Mouse (Mus musculus) kidney, postnatal 25 days (tissue): Measurements from ENCODE around the gene Parva.

Experiments used
- DNase-seq, 2 experiments: peaks; one replicate each; pipeline ENCODE4 v3.0.0; 2021; ENCODE audit warnings: mixed read lengths in 2 of 2

Gene Parva

DNA sequence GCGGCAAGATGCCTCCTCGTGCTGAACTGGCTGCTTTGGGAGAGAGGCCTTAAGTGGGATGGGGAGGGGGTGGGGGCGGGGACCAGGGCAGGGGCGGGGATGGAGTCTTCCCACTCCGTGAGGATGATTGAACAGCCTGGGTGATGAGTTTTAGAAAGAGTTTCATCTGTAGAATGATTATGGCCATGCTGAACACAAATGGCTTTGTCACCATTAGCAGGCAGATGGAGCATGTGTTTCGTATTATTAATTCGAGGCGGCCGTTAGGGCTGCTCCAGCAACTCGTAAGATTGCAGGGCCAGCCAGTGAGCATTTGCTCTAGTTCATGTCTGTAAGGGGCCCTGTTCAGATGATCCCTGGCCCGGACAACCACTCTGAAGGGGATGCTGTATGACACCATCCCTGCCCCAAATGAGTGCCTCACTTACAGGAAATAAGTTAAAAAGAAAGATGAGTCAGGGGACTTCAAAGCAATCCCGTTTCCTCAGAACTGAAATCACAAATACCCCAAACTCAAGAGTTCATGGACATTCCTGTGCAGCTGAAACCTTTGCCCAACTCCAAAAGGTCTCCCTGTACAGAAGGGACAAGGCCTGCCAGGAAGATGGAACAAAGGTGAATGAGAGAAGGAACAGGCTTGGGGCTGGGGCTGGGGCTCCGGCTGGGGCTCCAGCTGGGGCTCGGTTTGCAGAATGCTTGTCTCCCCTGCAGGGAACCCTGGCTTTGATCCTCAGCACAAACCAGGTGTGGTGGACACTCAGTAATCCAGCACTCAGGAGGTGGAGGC is 46.5 kb downstream of the Parva start:
- DNase-seq, result peak; percentile 47 to 73

DNA sequence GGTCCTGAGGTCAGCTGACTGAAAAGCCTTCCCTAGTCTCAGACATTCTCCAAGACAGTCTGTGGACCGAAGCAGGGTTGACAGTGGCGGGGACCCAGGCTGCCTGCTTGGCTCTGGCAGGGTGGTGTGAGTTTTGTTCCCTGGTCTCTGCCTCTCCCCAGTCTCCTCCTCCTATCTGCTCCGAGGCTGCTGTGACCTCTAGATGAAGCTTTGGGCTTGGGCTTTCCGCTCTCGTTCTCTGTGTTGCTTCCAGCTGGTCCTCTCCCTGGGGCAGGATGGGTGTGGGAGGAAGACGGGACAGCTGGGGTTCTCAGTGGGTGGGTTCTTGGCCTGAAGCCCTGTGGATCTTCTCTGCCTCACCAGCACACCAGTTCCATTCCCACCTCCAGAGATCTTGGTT is 51.8 kb downstream of the Parva start:
- DNase-seq, result peak; percentile 58 to 79

- DNase-seq, result peak in 1 of 2 experiments; percentile 41
Measured at GRCm38 (mm10) chr7:112481031-112481430, 53.7 kb downstream of the Parva start.

DNA sequence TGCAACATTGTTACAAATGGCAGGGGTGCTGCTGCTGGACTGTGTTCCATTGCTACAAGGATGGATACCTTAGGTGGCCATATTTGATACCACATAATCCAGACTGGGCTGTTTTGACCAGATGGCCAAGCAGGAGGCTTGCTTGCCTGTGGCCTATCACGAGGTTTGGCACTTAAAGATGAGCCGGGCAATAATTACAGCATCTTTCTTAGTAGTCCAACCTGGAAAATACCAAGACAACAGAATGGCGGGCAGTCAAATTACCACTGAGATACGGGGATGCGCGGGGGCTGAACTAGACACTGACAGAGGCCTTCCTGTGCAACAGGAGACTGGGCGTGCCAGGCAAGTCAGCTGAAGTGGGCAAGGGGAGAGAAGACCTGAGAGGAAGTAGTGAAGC is 55.3 kb downstream of the Parva start:
- DNase-seq, result peak in 1 of 2 experiments; percentile 20

DNA sequence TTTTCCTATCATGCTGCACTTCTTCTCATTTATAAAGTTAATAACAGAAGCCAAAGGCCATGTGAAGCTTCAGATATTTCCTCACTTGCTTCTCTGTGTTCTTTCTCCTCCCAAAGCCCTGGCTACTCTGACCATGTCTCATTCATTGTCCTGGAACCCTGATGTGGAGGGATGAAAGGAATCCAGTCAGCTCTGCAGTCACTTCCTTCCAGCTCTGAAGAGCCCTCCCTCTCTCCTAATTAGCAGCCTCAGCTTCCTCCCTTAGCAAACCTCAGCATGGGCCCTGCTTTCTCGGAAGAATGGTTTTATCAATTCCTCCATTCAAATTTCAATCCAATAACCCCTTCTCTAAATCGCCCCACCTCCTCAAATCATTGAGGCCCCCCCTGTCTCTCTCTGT is 56.1 kb downstream of the Parva start:
- no peak for DNase-seq

DNA sequence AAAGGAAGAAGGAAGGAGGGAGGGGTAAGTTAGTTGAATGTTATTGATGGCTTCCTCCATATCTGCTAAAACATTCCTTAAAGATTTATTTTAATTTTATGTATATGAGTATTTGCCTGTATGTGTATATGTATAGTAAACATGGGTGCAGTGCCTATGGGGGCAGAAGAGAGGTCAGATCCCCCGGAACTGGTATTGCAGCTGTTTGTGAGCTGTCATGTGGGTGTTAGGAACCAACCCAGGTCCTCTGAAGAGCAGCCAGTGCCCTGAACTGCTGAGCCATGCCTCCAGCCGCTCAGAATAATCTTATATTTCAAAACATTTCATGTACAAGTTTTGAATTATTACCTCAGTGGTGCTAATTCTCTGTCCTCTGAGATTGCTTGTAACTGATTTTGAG is 63.5 kb downstream of the Parva start:
- no peak for DNase-seq

DNA sequence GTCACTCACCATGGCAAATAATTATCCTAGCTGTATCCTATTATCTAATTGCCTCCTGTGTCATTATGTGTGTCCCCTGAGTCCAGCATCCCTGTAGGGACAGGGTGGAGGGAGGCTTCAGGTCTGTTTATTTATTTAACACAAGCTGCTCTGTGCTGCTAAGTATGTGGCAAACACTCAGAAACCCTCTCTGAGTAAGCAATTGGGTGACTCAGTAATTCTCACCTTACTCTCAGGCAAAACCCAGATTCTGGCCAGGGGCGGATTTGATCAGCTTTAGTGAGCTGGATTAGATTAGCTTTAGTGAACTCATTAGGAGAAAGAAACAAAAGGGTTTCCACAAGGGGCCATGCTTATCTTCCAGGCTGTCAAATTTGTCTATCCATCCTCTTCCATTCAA is 64.4 kb downstream of the Parva start:
- DNase-seq, result no peak

DNA sequence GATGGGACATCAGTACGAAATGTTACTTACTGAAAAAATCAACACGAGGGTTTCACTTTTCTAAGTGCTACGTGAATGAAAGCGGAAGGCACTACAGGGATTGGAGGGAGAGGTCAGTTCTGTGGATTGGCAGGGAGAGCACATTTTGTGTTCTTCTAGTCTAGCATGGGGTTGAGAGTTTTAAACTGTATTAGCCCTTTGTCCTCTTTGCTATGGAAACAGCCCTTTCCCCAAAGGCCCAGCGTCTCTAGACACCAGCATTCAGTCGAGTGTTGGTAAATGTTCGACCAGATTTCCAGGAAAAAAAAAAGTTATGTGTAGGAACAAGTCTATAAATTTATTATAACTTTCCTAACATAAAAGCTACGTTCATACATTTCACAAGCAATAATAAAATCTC is 68.6 kb downstream of the Parva start:
- peak; percentile 11 to 61 for DNase-seq

GRCm38 (mm10) chr7:112496921-112497320 is 69.6 kb downstream of the Parva start:
- no peak for DNase-seq

DNA sequence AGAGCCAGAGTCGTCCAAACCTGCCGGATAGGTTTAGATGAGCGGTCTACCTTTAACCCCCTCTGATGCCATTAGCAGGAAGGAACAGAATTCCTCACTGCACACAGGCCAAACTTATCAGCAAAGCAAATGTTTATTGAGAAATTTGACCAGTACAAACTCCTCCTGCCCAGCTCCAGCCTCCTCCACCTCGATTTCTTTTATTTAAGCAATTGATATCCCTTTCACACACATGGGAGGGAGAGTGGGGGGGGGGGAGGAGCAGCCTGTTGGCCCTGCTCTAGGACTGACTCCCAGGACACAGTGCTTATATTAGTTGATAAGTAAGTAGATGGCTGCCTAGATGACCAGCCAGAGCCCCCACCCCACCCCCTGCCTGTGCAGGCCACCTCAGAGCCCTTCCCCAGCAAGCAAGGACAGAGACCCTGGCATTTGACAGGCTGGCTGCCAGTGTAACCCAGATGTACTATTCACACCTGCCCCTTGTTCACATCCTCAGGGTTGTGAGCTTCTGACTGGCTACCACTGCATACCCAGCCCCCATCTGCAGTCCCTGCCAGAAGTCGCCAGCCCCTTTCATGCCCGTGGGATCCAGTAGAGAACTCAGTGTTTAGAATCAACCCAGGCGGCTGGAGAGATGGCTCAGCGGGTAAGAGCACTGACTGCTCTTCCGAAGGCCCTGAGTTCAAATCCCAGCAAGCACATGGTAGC is 71.4 kb downstream of the Parva start:
- no peak for DNase-seq

GRCm38 (mm10) chr7:112499453-112500133 is 72.3 kb downstream of the Parva start:
- no peak for DNase-seq

DNA sequence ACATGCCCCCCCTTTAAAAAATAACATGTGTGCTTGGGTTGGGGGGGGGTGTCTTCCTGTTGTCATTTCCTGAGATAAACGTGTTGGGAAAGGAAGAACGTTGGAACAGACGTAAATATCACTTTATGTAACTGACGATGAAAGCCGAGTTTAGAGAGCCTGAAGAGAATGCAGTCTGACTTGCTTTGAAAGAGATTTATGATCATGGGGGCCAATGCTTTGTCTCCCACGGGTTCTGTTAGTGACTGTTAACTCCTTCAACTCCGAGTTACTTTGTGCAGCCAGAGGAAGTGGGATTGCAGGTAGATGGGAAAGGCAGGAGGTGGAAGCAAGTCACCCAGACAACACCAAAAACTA is 72.8 kb downstream of the Parva start:
- no peak for DNase-seq

DNA sequence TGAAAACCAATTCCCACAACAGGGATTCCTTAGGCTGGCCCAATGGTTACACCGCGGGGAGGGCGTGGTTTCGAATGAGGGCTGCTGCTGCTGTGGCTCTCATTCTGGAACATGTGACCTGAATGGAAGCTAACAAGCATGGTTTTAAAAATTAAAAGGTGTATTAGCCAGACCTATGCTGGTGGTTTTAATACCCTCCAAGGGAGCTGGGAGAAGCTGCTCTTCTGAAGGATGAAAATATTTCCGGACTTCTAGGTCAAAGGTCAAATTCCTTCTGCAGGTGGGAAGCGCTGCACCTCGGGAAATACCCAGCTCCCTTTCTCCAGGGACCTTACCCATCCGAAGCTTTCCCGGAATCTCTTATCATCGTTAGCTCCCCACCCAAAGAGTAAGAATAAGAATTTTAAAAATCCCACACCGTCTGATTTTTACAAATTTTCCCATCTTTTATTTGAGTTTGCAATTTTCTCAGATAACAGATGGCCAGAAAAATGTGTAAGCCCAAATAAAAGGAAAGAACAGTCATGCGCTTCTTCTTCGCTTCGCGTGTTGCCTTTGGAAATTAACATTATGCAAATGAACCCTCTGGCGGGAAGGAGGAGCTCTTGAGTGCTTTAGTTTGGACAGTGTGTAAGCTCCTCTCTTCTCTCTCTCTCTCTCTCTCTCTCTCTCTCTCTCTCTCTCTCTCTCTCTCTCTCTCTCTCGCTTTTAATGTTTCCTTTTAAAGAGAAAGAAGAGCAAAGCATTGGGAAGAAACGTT is 74.9 kb downstream of the Parva start:
- peak; percentile 38 to 59 for DNase-seq

- DNase-seq, result no peak
Measured at GRCm38 (mm10) chr7:112502845-112503244, 75.5 kb downstream of the Parva start.

DNA sequence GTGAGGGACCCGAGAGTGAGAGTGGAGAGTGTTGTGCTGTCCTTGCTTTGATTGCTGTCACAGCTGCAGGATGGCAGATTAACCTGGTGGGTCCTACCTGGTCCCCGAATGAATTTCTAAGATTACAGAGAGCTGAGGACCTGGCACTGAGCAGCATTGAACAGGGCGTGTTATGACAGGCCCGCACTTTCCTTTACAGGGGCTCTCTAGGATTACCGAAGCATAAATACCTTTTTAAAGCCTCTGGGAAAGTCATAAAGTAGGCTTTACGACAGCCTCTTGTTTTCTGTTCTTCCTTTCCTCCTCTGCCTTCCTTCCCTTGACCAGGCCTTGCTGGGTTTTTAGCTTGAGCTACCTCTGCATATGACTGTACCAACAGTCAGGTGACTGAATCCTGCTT is 76.1 kb downstream of the Parva start:
- DNase-seq, result no peak

GRCm38 (mm10) chr7:112503917-112504316 is 76.6 kb downstream of the Parva start:
- DNase-seq, result no peak

DNA sequence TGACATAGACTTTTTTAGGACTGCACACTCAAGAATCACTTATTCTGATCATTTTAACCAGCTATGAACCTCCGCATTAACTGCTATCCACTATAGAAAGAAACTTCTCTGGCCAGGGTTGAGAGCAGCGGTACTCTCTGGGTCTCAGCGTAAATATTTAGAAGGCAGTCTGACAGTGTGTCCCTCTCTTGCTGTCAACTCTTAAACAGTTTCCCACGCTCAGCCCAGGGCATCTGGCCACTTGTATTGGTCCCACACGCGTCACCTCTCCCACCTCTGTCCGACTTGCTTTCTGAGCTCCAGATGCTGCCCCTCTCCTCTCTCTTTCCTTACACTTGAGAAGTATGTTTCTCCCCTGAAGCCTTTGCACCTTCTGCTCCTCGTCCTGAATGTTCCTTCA is 81.8 kb downstream of the Parva start:
- no peak for DNase-seq

GRCm38 (mm10) chr7:112510336-112511048 is 83.2 kb downstream of the Parva start:
- no peak for DNase-seq

DNA sequence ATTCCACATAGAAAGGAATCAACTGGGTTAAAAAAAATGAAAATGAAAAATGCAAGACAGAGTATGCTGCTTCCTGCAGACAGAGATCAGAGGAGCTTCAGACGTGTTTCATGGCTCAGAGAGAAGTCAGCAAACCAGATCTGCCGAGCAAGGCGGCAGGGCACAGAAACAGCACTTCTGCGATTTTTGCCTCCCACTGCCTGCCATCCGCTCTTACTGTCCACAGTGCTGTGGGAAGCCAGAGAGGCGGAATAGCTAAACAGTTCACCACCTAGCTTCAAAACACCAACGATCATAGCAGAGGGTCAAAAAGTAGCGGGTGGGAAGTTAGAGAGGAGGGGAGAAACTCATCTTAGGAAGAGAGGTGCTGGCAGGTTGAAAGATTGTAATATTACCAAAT is 84.0 kb downstream of the Parva start:
- no peak for DNase-seq

DNA sequence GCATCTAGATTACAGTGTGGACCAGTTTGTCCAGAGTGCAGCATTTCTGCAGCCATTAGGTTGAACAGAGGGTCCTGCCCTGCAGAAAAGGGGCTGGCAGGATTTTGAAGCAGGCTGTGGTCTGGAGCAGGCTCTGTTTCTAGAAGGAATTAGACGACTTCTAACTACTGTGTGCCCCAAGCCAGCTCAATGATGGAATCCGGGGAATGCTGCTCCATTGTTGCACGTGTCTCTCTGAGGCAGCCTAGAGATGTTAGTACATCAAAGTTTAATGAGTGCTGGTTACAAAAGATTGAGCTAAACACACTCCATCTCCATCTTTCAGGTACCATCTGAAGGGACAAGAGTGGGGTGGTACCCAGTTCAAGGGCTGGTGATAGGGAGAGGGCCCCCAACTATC is 85.0 kb downstream of the Parva start:
- DNase-seq, result no peak

DNA sequence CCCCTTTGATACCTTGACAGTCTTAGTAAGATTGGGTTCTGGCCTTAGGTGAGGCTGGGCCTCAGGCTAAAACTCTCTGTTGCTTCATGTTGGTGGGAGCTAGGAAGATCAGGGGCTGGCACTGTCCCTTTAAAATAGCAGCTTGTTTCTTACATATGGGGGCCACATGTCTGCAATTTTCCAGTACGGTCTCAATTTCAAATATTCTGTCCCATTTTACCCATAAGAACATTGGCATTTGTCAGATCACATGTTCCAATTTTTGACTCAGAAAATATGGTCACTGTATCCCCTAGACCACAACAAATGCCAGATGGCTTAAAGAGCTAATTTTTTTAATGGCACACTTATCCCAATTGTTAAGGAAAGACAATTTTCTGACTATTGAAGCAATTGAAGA is 85.6 kb downstream of the Parva start:
- no peak for DNase-seq

DNA sequence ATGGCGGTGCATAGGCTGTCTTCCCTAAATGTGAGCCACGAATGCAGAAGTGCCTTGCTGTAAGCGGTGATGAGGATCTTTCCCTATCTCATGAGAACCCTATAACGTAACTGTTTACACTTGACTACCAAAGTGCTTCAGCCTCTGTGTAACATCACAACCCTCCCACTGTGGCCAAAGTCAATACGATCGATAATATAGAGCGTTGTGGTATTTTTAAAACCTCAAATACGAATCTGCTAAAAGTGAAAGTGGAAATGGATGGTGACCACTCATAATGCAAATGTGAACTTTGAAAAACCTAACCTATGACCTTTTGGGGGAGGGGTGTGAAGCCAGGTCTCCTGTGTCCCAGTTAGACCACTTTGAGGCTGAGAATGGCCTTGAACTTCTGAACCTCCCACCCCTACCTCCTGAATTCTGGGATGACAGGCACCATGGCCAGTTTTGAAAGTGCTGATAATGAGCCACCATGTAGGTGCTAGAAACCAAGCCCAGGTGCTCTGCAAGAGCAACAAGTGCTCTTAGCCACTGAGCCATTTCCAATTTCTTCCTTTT is 87.4 kb downstream of the Parva start:
- DNase-seq, result no peak
